Mouse (Mus musculus) brown adipose tissue, adult 24 weeks (tissue): ENCODE data around the gene Trim50. TPM values are rescaled to one million over a fixed set of nuclear protein-coding genes. Genes with fewer than 3 reads are reported as not detected.

Source experiments
- H3K27ac ChIP-seq: fragments of 200-500 bp; replicated peaks from 2 replicates; pipeline ENCODE4 v1.5.1; 2012; ENCODE audit warnings: low read depth, mild to moderate bottlenecking, low read length
- H3K4me1 ChIP-seq: fragments of 200-500 bp; 2 replicates; pipeline ENCODE4 v1.6.1; 2012; ENCODE audit warnings: low read length, mixed read lengths; ENCODE audit not compliant: control insufficient read depth, insufficient read depth, insufficient read length
- H3K4me3 ChIP-seq: fragments of 200-500 bp; 2 replicates; pipeline ENCODE4 v1.5.1; 2012; ENCODE audit warnings: low read depth, mild to moderate bottlenecking, low read length, moderate library complexity; ENCODE audit not compliant: insufficient read depth
- polyA plus RNA-seq: library from polyadenylated mRNA; stranded (reverse); fragments of >200 nt; gene quantifications from 2 replicates; pipeline ENCODE4 v1.2.4, GENCODE M21; 2012; ENCODE audit not compliant: missing spikeins, insufficient read depth, insufficient read length

The Trim50 gene
- not detected in 2 replicates for polyA plus RNA-seq

DNA sequence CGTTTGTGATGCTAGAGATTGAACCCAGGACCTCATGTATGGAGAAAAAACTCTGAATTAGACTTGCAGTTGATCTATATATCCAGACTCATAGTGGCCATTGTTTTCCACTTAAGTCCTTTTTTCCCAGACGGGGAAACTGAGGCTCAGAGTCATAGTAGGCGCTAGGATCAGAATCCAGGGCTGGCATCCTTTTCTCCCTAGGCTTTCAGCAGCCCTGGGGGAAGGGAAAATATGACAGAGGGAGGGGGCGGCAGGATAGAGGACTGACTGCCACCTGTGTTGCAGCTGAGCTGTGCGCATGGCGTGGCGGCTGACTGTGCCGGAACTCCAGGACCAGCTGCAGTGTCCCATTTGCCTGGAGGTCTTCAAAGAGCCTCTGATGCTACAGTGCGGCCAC is at the start of gene Trim50:
Trim50 (plus strand) TSS at position 301 of the 400 bp plus-strand sequence.
- H3K4me3 ChIP-seq = no peak within 1 kb of the TSS
- no peaks in the 10 kb centered on the region for H3K4me1 ChIP-seq
- H3K27ac ChIP-seq = no peak within 1 kb of the TSS

DNA sequence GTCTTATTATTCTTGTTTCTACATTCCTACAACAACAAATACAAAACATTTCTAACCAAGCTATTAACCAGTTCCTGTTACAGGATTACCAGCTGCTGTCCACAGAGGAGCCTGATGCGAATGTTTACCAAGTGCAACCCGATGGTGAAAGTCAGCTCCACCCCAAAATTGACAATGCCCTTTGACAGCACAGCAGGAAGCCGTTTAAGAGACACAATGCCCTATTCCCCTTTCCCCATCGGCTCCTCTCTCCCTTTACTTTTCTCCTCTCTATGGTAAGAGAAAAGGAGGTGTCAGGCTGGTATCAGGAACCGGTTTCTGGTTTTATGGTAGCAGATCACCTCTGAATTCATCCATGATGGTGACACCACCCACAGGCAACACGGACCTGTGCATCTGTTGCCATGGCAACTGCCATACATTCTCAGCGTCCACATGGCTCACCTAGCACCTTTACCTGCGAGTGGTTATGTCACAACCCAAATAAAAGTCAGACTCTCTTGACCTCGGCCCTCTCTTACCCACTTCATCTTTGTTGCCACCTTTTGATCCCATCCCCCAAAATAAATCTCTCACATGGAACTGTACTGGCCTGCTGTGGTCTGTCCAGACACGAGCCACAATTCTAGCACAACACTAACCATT is 46.7 kb upstream of the Trim50 start:
- Histone ChIP-seq H3K4me1 (no peaks in the 10 kb centered on the region), H3K27ac (no peak overlapping the region), H3K4me3 (no peak overlapping the region)

DNA sequence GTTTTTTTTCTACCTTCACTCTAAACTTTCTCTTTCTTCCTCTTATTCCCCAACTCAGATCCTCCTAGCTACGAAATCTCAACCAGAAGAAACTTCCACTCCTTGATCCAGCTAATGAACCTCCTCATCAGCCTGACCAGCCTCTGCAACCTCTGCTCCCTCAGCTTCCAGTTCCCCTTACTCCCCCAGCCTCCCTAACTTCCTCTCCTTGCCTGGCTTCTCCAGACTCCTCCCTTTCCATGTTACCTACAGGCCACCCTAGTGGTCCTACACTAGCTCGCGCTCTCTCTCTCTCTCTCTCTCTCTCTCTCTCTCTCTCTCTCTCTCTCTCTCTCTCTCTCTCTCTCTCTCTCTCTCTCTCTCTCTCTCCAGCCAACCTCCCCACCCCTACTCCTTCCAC is 36.9 kb upstream of the Trim50 start:
- Histone ChIP-seq H3K4me1 (no peaks in the 10 kb centered on the region), H3K27ac (no peak overlapping the region), H3K4me3 (no peak overlapping the region)

DNA sequence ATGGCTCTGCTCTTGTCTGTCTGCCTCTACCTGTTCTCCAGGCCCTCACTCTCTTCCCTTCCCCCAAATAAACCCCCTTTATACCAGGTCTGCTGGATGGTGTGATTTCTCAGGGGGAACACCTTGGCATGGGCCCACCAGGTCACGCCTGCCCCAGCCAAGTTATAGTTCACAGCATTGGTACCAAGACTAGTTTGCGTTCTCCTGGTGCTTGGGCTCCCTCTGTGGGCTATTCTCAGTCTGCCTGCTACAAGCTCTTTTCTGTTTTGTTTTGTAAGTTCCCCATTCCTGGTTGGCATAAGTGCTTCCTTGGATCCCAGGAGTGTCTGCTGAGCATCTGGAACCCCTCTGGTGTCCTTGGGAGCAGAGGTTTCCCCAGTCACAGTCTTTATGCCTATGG is 33.2 kb upstream of the Trim50 start:
- Histone ChIP-seq H3K27ac (no peak overlapping the region), H3K4me1 (no peaks in the 10 kb centered on the region), H3K4me3 (no peak overlapping the region)

DNA sequence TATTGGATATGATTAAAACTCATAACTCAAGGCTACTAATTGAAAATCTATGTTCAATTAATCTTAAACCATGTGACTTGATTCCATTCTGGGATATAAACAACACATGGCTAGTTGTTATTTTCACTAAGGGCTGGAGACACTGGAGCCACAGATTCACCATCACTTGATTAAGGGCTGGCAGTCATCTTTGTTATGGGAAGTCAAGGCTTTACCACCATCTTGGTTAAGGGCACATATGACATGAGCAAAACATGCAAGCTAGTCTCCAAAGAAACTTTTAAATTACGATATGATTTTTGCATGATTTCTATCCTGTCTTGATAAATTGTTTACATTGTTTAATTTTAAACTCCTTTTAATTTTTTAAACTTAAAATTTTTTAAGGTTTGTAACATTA is 30.9 kb upstream of the Trim50 start:
- no peaks in the 10 kb centered on the region for H3K4me1 ChIP-seq
- no peak overlapping the region for H3K27ac ChIP-seq
- H3K4me3 ChIP-seq = no peak overlapping the region

DNA sequence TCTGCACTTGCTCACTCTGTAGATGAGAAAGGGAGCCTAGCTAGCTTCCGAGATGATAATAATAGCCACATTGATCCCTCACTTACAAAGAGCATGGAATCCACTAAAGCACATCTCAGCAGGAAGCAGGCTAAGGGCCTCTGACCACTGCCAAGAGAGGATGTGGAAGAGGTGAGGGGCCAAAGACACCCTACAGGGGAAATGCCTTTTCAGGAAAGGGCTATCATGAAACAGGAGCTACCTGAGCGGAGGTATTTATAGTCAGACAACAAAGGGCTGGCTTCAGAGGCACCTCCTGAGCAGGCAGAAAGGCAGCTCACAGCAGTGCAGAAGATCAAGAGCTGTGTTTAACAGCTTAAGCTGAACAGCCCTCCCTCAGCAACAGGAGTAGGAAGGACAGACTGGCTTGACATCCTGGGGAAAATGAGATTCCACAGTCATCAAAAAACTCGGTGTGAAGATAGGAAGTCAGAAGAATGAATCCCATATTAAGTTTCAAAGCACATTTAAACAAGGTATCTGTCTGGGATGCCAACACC is 26.9 kb upstream of the Trim50 start:
- no peak overlapping the region for H3K27ac ChIP-seq
- H3K4me3 ChIP-seq = no peak overlapping the region

DNA sequence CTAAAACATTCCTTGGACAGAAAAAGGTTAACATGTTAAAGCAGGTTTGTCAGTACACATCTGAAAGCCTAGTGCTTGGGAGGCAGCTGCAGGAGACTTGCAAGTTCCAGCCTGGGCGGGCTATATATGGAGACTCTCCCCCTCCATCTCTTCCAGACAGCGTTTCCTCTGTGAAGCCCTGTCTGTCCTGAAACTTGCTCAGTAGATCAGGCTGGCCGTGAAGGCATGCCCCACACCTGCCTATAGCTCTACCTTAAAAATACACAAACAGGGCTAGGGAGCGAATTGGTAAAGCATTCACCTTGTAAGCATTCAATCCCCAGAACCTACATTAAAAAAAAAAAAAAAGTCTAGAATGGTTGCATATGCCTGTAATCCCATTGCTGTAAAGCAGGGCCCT is 23.6 kb upstream of the Trim50 start:
- no peak overlapping the region for H3K4me3 ChIP-seq
- no peak overlapping the region for H3K27ac ChIP-seq
- H3K4me1 ChIP-seq = no peaks in the 10 kb centered on the region

More for the DNA sequence above, 26.9 kb upstream of the Trim50 start:
- H3K4me1 ChIP-seq = no peaks in the 10 kb centered on the region

DNA sequence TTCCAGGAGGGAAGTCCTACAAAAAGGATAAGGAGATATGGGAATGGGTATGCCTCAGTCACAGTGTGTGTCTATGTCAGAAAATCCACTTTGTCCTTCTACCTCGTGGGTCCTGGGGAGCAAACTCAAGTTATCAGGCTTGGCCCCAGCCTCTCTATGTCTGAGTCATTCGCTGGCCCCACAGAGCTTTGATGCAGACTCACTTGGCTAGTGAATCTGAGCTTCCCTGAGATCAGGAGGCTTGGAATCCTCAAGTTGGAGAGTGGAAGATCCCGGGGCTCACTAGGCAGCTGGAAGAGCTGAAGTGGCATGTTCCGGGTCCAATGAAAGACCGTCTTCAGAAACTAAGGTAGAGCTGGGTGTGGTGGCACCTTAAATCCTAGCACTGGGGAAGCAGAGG is 22.9 kb upstream of the Trim50 start:
- Histone ChIP-seq H3K4me1 (no peaks in the 10 kb centered on the region), H3K4me3 (no peak overlapping the region), H3K27ac (no peak overlapping the region)

DNA sequence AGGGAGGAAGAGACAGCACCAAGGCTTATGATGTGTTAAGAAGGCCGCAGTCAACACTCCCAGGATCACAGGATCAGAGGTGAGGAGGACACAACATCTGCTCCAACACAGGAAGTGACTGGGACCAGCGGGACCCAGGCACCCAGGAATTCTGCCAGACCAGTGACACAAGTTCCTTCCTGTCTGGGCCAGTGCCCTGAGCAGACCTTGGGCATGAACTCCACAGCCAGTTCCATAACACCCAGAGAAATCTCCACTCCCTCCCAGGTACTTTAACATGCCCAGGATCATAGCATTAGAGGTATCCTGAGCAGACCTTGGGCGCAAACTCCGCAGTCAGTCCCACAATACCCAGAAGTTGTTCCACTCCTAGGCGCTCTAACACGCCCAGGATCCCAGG is 21.9 kb upstream of the Trim50 start:
- H3K27ac ChIP-seq = no peak overlapping the region
- no peaks in the 10 kb centered on the region for H3K4me1 ChIP-seq
- H3K4me3 ChIP-seq = no peak overlapping the region

DNA sequence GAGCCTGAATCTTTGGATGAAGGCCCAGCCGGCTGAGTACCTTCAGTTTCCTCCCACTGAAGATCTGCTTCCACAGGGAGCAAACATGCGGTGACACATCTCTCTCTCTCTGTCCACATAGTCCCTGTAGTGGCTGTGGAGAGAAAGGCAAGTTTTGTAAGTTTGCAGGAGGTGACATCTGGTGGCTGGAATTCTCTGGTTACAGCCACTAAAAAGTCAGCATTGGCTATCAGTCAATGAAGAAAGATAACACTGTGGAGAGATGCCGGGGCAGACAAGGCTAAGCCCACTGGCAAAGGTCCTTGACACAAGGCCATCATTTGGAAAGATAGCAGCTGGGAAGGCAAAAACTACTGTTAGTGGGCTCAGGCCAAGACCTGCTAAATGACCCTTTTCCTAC is 15.5 kb upstream of the Trim50 start:
- no peaks in the 10 kb centered on the region for H3K4me1 ChIP-seq
- H3K27ac ChIP-seq = no peak overlapping the region
- H3K4me3 ChIP-seq = no peak overlapping the region

DNA sequence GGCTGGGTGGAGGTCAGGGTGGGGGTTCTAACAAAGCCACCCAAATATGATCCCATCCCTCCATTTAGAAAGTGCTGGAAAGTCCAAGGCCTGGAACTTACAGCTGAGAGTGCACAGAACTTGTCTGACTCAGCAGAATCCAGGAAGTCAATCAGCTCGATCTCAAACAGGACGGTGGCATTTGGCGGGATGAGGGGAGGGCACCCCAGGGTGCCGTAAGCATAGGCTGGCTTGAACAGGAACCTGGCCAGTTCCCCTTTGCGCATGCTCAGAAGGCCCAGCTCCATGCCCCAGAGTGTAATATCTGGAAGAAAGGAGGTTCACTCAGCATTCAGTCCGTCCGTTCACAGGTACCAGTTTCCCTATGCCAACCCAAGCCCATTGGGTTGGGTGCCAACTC is 7.1 kb upstream of the Trim50 start:
- Histone ChIP-seq H3K27ac (no peak overlapping the region), H3K4me1 (no peaks in the 10 kb centered on the region), H3K4me3 (no peak overlapping the region)

DNA sequence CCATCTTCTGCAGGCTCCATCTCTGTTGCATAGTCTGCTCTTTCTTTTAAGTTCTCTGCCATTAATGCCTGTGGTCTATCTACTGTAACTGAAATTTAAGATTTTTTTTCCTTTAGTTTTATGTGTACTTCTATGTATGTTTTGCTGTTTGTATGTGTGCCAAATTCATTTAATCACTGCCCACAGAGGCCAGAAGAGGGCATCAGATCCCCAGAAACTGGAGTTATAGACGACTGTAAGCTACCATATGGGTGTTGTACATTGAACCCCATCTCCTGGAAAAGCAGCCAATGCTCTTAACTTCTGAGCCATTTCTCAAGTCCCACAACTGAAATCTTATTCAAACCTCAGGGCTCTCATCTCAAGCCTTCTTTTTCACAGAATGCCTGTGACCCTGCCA is 6.7 kb upstream of the Trim50 start:
- H3K4me1 ChIP-seq = no peaks in the 10 kb centered on the region
- no peak overlapping the region for H3K27ac ChIP-seq
- no peak overlapping the region for H3K4me3 ChIP-seq

DNA sequence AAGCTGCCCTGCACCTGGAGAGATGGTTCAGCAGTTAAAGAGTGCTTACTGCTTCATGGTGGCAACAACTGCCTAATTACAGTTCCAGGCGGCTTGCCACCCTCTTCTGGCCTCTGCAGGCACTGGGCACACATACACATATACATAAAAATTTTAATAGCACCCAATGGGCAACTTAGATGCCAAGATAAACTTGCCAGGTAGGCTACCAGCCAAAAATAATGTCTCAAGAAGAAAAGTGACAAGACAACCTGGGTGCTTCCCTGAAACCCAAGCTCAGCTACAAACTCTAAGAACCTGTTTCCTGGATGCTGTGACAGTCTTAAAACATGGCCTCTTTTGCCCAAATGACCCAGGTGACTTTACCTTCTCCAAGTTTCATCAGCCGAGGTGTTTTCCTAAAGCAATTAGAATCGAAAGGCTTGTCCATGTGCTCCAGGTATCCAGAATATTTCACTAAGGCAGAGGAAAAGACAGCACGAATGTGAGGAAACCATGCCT is 5.5 kb upstream of the Trim50 start:
- Histone ChIP-seq H3K4me1 (no peaks in the 10 kb centered on the region), H3K27ac (no peak overlapping the region), H3K4me3 (no peak overlapping the region)

DNA sequence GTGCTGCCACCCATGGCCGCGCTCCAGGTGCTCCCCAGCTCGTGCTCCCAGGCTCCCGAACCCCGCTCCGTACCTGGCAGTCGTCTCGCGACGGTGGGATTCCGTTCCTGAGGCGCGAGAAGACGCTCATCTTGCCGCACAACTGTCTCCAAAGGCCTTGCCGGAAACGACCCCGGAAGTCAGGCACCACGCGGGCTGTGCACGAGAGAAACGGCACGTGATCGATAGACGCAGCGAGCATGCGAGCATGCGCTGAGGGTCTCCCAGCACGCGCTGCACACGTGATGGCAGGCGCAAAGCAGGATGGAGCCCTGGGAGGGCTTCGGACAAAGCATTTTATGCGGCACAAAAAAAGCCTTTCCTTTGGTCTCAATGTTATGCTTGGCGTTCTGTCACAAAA is 3.2 kb upstream of the Trim50 start, which contains the start of gene Fkbp6:
Fkbp6 (minus strand) TSS at position 183 of the 400 bp plus-strand sequence.
- Histone ChIP-seq H3K4me1 (no peaks in the 10 kb centered on the region), H3K4me3 (no peak within 1 kb of the TSS), H3K27ac (no peak within 1 kb of the TSS)

DNA sequence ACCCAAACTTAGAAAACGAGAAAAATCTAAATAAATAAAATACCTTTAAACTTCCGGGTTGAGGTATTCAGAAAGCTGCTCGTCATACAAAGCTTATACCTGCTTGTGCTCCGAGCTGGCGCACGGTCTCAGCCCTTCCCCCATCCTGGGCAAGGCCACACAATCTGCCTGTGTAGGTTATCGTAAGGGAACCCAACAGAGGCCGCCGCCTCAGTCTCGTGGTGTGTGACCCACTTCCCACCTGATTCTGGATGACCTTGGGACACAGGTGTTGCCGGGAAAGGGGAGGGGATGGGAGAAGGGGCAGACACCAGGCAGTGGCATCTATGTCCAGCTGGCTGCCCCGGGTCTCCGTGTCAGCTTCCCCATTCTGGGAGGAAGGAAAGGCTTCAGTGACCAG is 1.5 kb upstream of the Trim50 start:
- Histone ChIP-seq H3K4me3 (no peak overlapping the region), H3K27ac (no peak overlapping the region), H3K4me1 (no peaks in the 10 kb centered on the region)

DNA sequence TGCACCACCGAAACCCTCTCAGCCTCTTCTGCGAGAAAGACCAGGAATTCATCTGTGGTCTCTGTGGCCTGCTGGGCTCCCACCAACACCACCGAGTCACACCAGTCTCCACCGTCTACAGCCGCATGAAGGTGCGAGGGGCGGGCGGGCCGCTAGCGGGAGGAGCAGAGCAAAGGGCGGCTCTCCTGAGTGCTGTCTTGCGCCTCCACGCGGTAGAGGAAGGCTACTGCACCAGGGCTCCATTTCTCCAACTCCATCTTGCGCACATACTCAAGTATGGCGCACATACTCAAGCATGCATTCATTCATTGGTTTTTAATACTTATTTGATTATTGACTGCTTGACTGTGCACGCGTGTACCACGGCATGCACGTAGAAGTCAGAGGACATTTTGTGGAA is 469 bp downstream of the Trim50 start:
- no peak overlapping the region for H3K27ac ChIP-seq
- no peaks in the 10 kb centered on the region for H3K4me1 ChIP-seq
- no peak overlapping the region for H3K4me3 ChIP-seq
